Mouse (Mus musculus): ENCODE measurements around the gene Cox6b1. TPM values are rescaled to one million over a fixed set of nuclear protein-coding genes. Genes with fewer than 3 reads are reported as not detected.

The Cox6b1 gene
- 995 and 998 TPM in 2 replicates for polyA plus RNA-seq (2015; fragmentation: Nextera tagmentation; extraction: Ambion mirVana)

DNA sequence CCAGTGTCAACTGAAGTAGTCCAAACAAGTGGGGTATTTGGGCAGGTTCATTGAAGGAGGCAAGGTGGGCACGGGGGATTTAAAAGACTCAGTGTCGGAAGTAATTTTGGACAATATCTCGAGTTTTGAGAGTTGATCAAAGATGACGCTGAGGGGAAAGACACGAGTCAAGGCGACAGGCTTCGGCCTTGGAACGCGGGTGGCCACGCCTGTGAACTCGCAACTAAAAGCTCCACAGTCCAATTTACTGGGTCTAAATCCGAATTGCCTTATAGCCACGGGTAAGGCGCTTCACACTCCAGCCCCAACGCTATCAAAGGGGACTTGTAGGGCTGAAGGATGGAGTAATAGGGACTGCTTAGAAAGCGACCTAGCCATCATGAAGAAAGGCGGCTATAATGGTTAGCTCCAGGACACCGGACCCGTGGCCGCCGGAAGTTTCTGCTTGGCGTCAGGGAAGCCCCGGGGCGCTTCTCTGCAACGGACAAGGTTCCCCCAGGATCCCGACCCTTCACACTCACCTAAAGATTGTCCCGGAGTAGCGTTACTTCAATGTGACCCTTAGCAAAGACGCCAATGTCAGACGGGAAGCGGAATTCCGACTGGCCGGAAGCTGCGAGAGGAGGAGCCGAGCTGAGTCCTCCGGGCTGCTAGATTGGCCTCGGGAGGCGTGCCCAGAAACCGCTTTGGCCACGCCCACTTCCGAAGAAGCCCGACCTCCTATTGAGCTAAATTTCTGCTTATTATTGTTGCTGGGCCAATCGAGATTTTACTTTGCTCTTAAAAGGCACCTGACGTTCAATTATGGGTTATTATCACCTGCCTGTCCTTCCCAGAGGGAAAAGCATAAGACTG is at the start of gene Cox6b1:
Gene Cox6b1 (minus strand): TSS at position 622 of the 855 bp plus-strand sequence.
- 1% methylated on average over 44 of the region's 44 CpGs for whole genome bisulfite sequencing (ENCODE audit: insufficient replicate concordance)
- TF ChIP-seq EP300 (IDR thresholded peaks at IDR 0.05; ENCODE audit: low read depth) (no peak), CTCF (IDR thresholded peaks at IDR 0.05; ENCODE audit: low read depth) (no peak)

DNA sequence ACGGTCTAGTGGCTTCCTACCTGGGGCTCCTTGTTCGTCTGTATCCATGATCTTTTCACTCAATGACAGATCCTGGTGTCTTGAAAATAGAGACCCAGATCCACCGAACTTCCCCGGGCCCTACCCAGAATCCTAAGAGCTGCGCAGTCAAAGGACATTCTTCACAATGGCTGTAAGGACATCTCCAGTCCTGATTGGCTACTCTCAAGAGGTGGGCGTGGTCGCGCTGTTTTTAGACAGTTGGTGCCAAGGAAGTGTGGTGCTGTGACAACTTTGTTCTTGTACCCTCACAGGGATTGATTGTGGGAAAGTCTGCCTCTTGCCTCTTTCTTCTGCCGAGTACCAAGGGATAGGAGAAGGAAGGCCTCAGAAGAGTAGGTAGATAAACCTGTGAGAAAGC is 45.5 kb upstream of the Cox6b1 start, which contains the start of gene Pmis2:
Gene Pmis2 (minus strand): TSS at position 126 of the 400 bp plus-strand sequence.
- no peaks in the 10 kb centered on the region for H3K36me3 ChIP-seq (replicated peaks; ENCODE audit: insufficient read depth, low read length)
- no peaks in the 10 kb centered on the region for H3K27me3 ChIP-seq (ENCODE audit: insufficient read depth, low read length)
- no peak within 1 kb of the TSS for H3K4me3 ChIP-seq (ENCODE audit: low read depth, low read length)
- ATAC-seq = no peak
- no peak within 1 kb of the TSS for H3K4me2 ChIP-seq (ENCODE audit: low read depth, low read length)
- no peak within 1 kb of the TSS for H3K9ac ChIP-seq (replicated peaks)
- WGBS (ENCODE audit: insufficient replicate concordance) = 71% methylated on average over 9 of the region's 9 CpGs
- no peaks in the 10 kb centered on the region for H3K9me3 ChIP-seq (ENCODE audit: low read length)
- no peak for DNase-seq
- no peaks in the 10 kb centered on the region for H3K4me1 ChIP-seq (ENCODE audit: insufficient read depth)
- TF ChIP-seq EP300 (IDR thresholded peaks at IDR 0.05; ENCODE audit: low read depth) = no peak
- no peak for TF ChIP-seq CTCF (IDR thresholded peaks at IDR 0.05; ENCODE audit: low read depth)
- H3K27ac ChIP-seq (ENCODE audit: low read depth) = no peak within 1 kb of the TSS

More for the DNA sequence above, at the start of gene Cox6b1:
- Histone ChIP-seq H3K27ac (ENCODE audit: low read depth) (peak within 1 kb of the TSS; percentile 82), H3K4me2 (ENCODE audit: low read depth, low read length) (peak within 1 kb of the TSS; percentile 81), H3K36me3 (replicated peaks; ENCODE audit: insufficient read depth, low read length) (peaks cover 25% of the 10 kb centered on the region), H3K4me3 (ENCODE audit: low read depth, low read length) (peak within 1 kb of the TSS; percentile 79), H3K27me3 (ENCODE audit: insufficient read depth, low read length) (0 out of 2 replicates have a peak, but pooled peaks cover 5% of the 10 kb centered on the region), H3K9me3 (ENCODE audit: low read length) (no peaks in the 10 kb centered on the region), H3K4me1 (ENCODE audit: insufficient read depth) (peaks cover 15% of the 10 kb centered on the region; the same call in 1 of the 2 replicates), H3K9ac (replicated peaks) (peak within 1 kb of the TSS; percentile 81)
- peak; percentile 94 for ATAC-seq
- DNase-seq = peak; percentile 93

DNA sequence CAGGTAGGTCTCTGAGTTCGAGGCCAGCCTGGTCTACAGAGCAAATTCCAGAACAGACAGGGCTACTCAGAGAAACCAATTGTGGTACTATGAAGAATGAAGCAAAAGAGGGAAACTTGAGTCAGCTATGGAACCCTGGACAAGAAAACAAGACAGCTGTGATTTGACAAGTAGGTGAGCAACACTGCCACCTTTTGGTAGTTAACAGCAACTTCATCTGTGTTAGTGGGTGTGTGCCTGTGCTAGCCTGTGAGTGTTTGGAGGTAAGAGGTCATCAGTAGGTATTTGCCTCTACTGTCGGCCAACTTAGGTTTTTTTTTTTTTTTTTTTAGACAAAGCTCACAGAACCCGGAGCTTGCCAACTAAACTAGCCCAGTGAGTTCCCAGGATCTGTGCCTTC is 43.3 kb upstream of the Cox6b1 start:
- 17% methylated on average over 3 of the region's 3 CpGs for WGBS (ENCODE audit: insufficient replicate concordance)
- no peak for DNase-seq
- no peak overlapping the region for H3K27ac ChIP-seq (ENCODE audit: low read depth)

DNA sequence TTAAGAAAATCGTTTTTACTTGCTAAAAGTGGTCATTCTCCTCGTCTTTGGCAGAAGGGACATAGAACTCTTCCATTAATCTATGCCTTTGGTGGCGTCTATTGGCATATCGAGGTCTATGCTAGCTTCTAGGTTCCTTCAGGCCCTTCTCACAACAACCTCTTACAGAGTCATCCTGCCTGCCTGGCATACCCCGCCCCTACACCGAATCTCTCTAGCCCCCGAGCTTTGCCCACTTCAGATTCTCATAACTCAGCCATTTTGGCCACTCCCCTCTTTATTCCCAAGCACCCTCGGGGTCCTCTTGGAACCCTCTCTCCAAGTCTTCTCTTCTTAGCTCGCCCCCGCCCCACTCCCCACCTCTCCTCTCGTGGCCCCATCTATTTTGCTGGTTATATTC is 39.4 kb upstream of the Cox6b1 start:
- Histone ChIP-seq H3K4me3 (ENCODE audit: low read depth, low read length) (peak overlapping the region; percentile 73), H3K9me3 (ENCODE audit: low read length) (no peaks in the 10 kb centered on the region), H3K4me1 (ENCODE audit: insufficient read depth) (peaks cover 9% of the 10 kb centered on the region), H3K27ac (ENCODE audit: low read depth) (0 out of 2 replicates have a peak overlapping the region, but pooled peaks have one; percentile 8), H3K9ac (replicated peaks) (peak overlapping the region; percentile 87), H3K27me3 (ENCODE audit: insufficient read depth, low read length) (no peaks in the 10 kb centered on the region), H3K36me3 (replicated peaks; ENCODE audit: insufficient read depth, low read length) (peaks cover 21% of the 10 kb centered on the region; the same call in 1 of the 2 replicates), H3K4me2 (ENCODE audit: low read depth, low read length) (peak overlapping the region; percentile 96)
- 7% methylated on average over 11 of the region's 11 CpGs for WGBS (ENCODE audit: insufficient replicate concordance)
- 0 out of 2 replicates have a peak, but pooled peaks have one; percentile 16 for ATAC-seq
- no peak for TF ChIP-seq CTCF (IDR thresholded peaks at IDR 0.05; ENCODE audit: low read depth)
- TF ChIP-seq EP300 (IDR thresholded peaks at IDR 0.05; ENCODE audit: low read depth) = no peak
- DNase-seq = no peak

More for the DNA sequence above, 43.3 kb upstream of the Cox6b1 start:
- peaks cover 8% of the 10 kb centered on the region for H3K4me1 ChIP-seq (ENCODE audit: insufficient read depth)
- H3K4me3 ChIP-seq (ENCODE audit: low read depth, low read length) = no peak overlapping the region
- TF ChIP-seq EP300 (IDR thresholded peaks at IDR 0.05; ENCODE audit: low read depth) (no peak), CTCF (IDR thresholded peaks at IDR 0.05; ENCODE audit: low read depth) (peak; percentile 78)
- no peaks in the 10 kb centered on the region for H3K27me3 ChIP-seq (ENCODE audit: insufficient read depth, low read length)
- ATAC-seq = peak; percentile 53
- H3K9ac ChIP-seq (replicated peaks) = no peak overlapping the region
- H3K36me3 ChIP-seq (replicated peaks; ENCODE audit: insufficient read depth, low read length) = no peaks in the 10 kb centered on the region
- H3K9me3 ChIP-seq (ENCODE audit: low read length) = no peaks in the 10 kb centered on the region
- H3K4me2 ChIP-seq (ENCODE audit: low read depth, low read length) = no peak overlapping the region

DNA sequence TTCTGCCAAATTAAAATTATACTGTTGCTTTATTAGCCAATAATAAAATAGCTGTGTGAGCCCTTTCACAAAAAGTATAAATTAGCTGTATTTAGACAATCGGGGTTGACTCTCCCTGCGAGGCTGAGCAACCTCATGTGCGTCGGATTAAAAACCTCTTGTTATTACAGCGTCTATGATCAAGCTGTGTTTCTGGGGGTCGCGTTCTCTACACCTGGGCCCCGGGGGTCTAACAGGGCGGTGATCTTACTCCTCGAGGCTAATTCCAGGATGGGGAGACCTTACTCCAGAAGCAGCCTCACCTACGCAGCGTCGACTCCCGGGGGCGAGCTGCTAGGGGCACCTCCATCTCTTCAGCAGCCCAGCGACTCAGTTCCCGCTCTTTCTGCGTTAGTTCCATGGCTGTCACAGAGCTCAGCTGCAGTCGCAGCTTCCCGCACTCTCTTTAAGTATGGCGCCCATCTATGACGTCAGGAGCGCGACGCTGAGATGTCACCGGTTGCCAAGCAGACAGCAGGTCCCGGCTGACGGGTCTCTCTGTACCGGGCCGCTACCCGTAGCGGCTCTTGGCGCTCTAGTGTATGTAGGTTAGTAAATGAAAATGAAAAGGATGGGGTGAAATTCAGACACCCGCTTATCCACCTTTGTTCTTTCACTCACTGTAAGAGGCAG is 38.7 kb upstream of the Cox6b1 start, which contains the start of gene Haus5:
Gene Haus5 (minus strand): TSS at position 466 of the 672 bp plus-strand sequence.
- peak within 1 kb of the TSS; percentile 36 for H3K27ac ChIP-seq (ENCODE audit: low read depth)
- no peak; the same call in 1 of the 2 replicates for TF ChIP-seq EP300 (IDR thresholded peaks at IDR 0.05; ENCODE audit: low read depth)
- no peak for TF ChIP-seq CTCF (IDR thresholded peaks at IDR 0.05; ENCODE audit: low read depth)
- WGBS (ENCODE audit: insufficient replicate concordance) = 1% methylated on average over 34 of the region's 34 CpGs

More for the DNA sequence above, 38.7 kb upstream of the Cox6b1 start, which contains the start of gene Haus5:
- Histone ChIP-seq H3K9me3 (ENCODE audit: low read length) (no peaks in the 10 kb centered on the region), H3K4me3 (ENCODE audit: low read depth, low read length) (peak within 1 kb of the TSS; percentile 73), H3K36me3 (replicated peaks; ENCODE audit: insufficient read depth, low read length) (peaks cover 26% of the 10 kb centered on the region; the same call in 1 of the 2 replicates), H3K4me1 (ENCODE audit: insufficient read depth) (peaks cover 9% of the 10 kb centered on the region), H3K4me2 (ENCODE audit: low read depth, low read length) (peak within 1 kb of the TSS; percentile 96), H3K27me3 (ENCODE audit: insufficient read depth, low read length) (no peaks in the 10 kb centered on the region), H3K9ac (replicated peaks) (peak within 1 kb of the TSS; percentile 87)
- DNase-seq (peak; percentile 96), ATAC-seq (peak; percentile 98)

Data from liver, postnatal 0 days (tissue).